Mouse (Mus musculus) yolk sac, embryonic 10.5 days (tissue): ENCODE data around the gene Gm28048.

ENCODE experiments used
- DNase-seq: peaks from one replicate; pipeline ENCODE4 v3.0.0-alpha.2; 2017; ENCODE audit warnings: low spot score

Gene Gm28048

DNA sequence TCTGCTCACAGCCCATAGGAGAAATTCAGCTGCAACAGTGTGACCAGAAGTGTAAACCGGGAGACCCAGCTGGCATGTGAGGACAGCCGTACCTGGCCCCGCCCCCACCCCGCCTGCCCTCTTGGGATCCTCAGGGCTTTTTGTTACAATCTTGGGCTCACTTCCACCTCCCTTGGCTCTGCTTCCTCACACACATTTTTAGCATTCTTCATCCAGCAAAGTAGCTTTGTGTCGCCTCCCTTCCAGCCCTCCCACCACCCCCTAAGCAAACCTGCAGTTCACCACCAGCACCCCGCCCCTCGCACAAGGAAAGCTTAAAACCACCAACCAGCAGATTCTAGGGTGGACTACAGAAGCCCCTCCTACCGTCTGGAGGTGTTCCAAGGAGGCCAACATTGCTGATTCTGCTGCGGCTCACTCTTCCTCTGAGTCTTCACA lies 181.9 kb downstream of the Gm28048 start:
- DNase-seq: peak; percentile 25

DNA sequence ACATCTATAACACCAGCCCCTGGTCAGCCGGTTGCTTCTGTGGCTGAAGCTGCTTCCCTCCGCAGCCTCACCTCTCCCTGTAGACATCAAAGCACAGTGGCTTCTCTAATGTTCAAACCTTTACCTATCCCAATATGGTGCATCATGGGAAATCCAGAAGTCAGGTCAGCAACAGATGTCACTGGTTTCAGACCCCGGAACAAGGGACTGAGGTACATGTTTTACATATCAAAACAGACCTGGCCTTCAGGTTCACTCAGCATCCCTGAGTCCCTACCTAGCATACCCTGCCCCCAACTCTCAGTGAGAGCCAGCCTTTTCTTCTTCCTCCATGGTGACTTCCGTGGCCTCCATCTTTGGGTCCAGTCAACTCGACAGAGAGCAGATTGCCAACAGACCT lies 183.0 kb downstream of the Gm28048 start:
- DNase-seq: no peak

DNA sequence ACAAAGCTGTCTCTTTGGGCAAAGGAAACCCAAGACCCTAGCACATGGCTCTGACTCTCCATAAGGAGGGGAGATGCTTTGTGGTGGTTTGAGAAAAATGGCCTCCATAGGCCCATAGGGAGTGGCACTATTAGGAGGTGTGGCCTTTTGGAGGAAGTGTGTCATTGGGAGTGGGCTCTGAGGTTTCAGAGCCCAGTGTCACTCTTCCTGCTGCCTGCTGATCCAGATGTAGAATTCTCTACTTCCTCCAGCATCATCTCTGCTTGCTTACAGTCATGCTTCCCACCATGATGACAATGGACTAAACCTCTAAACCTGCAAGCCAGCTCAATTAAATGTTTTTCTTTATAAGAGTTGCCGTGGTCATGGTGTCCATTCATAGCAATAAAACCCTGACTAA lies 187.2 kb downstream of the Gm28048 start:
- DNase-seq: no peak

DNA sequence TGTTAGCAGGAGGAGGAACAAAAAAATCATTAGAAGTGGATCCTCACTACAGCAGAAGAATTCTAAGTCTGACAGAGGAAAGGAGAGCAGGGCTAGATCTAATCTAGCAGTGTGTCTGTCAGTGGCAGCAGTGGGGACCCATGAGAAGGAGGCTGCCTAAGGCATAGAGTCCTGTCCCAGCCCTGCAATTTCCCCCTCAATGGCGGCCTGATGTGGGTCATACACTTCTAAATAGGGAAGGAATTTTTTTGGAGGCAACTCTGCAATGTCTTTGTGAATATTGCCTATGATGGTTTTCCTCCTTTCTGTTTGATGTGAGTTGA lies 188.0 kb downstream of the Gm28048 start:
- DNase-seq: no peak

DNA sequence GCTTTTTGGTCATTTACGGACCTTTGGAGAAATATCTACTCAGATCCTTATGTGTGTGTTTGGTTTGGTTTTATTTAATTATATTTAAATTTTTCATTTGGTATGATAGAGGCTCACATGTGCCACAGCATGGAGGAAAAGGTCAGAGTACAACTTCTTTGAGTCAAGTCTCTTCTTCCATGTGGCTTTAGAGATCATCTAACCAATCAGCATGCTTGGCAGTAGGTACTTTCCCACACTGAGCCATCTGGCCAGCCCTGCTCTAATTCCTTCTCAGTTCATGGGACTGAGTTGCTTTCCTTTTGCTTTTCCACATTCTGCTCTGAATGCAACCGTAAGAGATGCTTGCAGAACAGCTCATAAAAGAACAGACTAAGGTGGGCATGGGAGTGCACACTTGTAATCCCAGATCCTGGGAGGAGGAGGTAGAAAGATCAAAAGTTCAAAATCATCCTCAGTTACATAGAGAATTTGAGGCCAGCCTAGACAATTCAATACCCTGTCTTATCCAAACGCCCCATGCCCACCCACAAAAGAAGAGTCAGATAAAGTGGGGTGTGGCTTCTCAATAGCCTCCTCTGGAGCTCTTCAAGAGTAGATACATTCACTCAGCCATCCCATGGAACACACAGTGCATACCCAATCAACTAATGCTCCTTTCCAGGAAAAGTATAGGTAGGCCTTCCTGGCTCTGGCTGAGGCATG lies 188.6 kb downstream of the Gm28048 start:
- no peak for DNase-seq

DNA sequence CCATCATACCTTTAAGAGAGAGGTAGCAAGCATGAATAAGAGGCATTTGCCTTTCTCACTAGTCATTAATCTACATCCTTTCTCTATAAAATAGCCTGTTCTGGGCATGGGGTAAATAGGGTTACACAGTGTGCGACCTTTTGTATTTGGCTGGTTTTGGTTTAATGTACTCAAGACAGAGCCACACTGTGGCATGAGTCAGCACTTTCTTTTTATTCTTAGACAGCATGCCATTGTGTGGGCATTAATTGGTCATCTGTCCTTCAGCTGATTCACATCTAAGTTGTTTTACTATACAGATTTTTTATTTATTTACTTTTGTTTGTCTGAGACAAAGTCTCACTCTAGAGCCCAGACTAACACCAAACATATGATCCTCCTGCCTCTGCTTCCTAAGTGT lies 189.7 kb downstream of the Gm28048 start:
- no peak for DNase-seq

DNA sequence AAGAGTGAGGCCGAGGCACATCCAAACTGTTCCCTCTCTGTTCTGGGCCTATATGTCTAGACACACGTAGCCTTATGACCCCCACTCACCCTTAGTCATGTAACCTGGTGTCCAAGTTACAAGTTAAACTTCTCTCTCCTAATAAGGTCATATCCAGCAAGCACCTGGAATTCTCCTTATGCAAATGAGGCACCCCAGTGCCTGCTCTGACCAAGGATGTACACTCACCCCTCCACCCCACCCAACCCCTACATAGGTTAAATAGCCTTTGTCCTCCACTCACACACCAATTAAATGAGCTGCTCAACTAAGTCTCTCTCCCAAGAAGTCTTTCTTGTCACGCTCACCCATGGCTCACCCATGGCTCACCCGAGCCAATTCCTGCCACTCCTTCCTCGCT lies 190.2 kb downstream of the Gm28048 start:
- no peak for DNase-seq

DNA sequence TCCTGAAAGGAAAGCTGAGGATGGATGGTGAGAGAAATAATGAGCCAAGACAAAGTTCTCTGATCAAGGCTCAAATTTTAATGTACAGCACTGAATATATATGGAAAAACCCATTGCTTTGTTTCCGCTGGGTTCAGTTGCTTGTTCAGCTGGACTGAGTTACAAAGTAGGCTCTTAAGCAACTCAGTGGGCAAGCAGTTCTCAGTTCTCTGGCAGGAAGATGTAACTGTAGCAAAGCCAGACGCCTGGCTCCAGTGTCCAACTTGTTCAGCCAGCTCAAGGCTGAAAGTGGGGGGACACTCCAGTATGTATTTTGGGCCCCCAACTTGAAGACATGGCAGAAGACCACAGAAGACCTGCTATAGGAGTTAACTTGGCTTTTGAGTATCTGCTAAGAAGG lies 194.1 kb downstream of the Gm28048 start:
- DNase-seq: no peak
